Mouse (Mus musculus): Measurements from ENCODE around the gene Fbxl20.

DNA sequence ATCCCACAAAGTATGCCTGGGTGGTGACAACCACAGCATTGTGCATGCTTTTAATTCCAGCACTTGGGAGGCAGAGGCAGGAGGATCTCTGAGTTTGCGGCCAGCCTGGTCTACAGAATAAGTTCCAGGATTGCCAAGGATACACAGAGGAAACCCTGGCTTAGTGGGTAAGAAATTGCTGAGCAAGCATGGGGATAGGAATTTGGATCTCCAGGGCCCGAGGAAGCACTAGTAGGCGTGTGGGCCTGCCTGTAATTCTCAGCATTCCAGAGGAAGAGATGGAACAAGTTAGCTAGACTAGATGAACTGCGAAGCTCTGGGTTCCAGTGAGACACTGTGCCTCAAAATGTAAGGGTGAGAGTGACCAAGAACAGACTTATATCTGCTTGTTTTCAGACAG, 76.8 kb downstream of the Fbxl20 start:
- TF ChIP-seq EP300 (IDR thresholded peaks at IDR 0.05) (no peak), CTCF (IDR thresholded peaks at IDR 0.05) (no peak)

Measured in lung, postnatal 0 days (tissue).